Comparison of ENCODE assay signal across 23 mouse cellular contexts in the genomic region with DNA sequence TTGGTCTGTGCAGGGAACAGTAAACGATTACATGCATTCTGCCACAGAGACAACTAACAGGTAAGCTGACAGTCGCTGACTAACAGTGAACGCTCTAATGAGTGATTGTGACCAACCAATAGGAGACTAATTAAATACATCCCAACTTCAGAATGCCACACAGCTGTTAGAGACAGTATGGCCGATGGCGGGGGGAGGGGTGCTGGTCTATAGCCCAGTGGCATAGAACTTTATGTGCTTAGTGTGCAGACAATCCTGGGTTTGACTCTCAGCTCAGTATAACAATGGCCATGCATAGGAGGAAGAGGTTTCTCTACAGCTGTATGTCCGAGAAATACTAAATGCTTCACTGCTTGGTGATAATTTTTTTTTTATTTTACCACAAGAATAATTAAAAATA. TPM values are rescaled to one million over a fixed set of nuclear protein-coding genes. Genes with fewer than 3 reads are reported as not detected.
DNase-seq lines count a peak whose midpoint lies in the region; ATAC-seq and TF ChIP-seq lines count a peak whose summit lies in the region.
"Had no signal": no experiment of that assay in that cellular context is flagged by ENCODE, and none has a peak within 500 bp of the region (broad histone marks: within the 10 kb centered on the region; RNA-seq: fewer than 3 reads in every experiment).

No protein-coding gene starts in this region.

- H3K9me3 ChIP-seq in heart, embryonic 10.5 days = no peaks in the 10 kb centered on the region
- H3K9me3 ChIP-seq in kidney, postnatal 0 days (replicated peaks; ENCODE audit: low read length) = no peaks in the 10 kb centered on the region
- no peaks in the 10 kb centered on the region for H3K9me3 ChIP-seq in limb, embryonic 10.5 days (replicated peaks)
- H3K9me3 ChIP-seq: forebrain, embryonic 12.5 days; hindbrain, embryonic 13.5 days; midbrain, embryonic 13.5 days had no signal

- no peaks in the 10 kb centered on the region for H3K27me3 ChIP-seq in heart, embryonic 10.5 days (ENCODE audit: insufficient read depth, poor library complexity, severe bottlenecking)
- no peaks in the 10 kb centered on the region for H3K27me3 ChIP-seq in kidney, postnatal 0 days (ENCODE audit: insufficient read depth, low read length)
- H3K27me3 ChIP-seq in limb, embryonic 10.5 days (ENCODE audit: low read depth, poor library complexity, severe bottlenecking) = no peaks in the 10 kb centered on the region
- H3K27me3 ChIP-seq: forebrain, embryonic 12.5 days; hindbrain, embryonic 13.5 days; midbrain, embryonic 13.5 days; Patski had no signal

- no peak overlapping the region for H3K9ac ChIP-seq in kidney, postnatal 0 days (ENCODE audit: low read depth, low read length)
- H3K9ac ChIP-seq: forebrain, embryonic 12.5 days; hindbrain, embryonic 13.5 days; midbrain, embryonic 13.5 days had no signal

- TF ChIP-seq CTCF in kidney, postnatal 0 days (IDR thresholded peaks at IDR 0.05; ENCODE audit: low read depth) = no peak

- no peak overlapping the region for H3K4me3 ChIP-seq in heart, embryonic 10.5 days
- no peak overlapping the region for H3K4me3 ChIP-seq in kidney, postnatal 0 days (replicated peaks; ENCODE audit: low read depth, low read length)
- H3K4me3 ChIP-seq in brown adipose tissue, adult 24 weeks (ENCODE audit: insufficient read depth, low read depth, low read length) = no peak overlapping the region
- H3K4me3 ChIP-seq in limb, embryonic 10.5 days = peak overlapping the region; percentile 0; the same call in 1 of the 2 replicates
- H3K4me3 ChIP-seq: forebrain, embryonic 12.5 days; hindbrain, embryonic 13.5 days; left cerebral cortex, adult 2 months; midbrain, embryonic 13.5 days had no signal

- DNase-seq in heart, embryonic 10.5 days (ENCODE audit: low spot score) = no peak
- DNase-seq in heart, postnatal 14 days = no peak
- no peak for DNase-seq in kidney, postnatal 0 days (ENCODE audit: low spot score)
- DNase-seq in kidney, adult 11 months = no peak
- peak; percentile 69 for DNase-seq in limb, embryonic 10.5 days (ENCODE audit: low spot score)
- no peak for DNase-seq in right cerebral cortex, postnatal 4 days
- DNase-seq: cerebellum, adult 18-20 months; lung, adult 18-20 months; spleen, adult 18-20 months; thymus, postnatal 14 days had no signal

- 0 out of 2 replicates have a peak, but pooled peaks cover 2% of the 10 kb centered on the region for H3K36me3 ChIP-seq in heart, embryonic 10.5 days
- H3K36me3 ChIP-seq in kidney, postnatal 0 days (ENCODE audit: insufficient read depth, low read length) = no peaks in the 10 kb centered on the region
- H3K36me3 ChIP-seq in limb, embryonic 10.5 days = peaks cover 23% of the 10 kb centered on the region
- H3K36me3 ChIP-seq: forebrain, embryonic 12.5 days; hindbrain, embryonic 13.5 days; midbrain, embryonic 13.5 days had no signal

- ATAC-seq in kidney, postnatal 0 days (replicated peaks; ENCODE audit: low FRiP score, low read depth) = no peak
- ATAC-seq in erythroblast, adult 5-6 weeks (replicated peaks; ENCODE audit: low FRiP score, poor library complexity, severe bottlenecking) = no peak
- ATAC-seq: activated CD4-positive, CD25-positive, alpha-beta regulatory T cell, adult 4 months; intestine, postnatal 0 days; midbrain, embryonic 13.5 days; Patski had no signal

- 74% methylated on average over 6 of the region's 6 CpGs for WGBS in heart, embryonic 10.5 days
- WGBS in kidney, postnatal 0 days = 67% methylated on average over 6 of the region's 6 CpGs
- 47% methylated on average over 6 of the region's 6 CpGs for whole genome bisulfite sequencing in limb, embryonic 10.5 days

- H3K4me2 ChIP-seq in kidney, postnatal 0 days (ENCODE audit: low read length) = no peak overlapping the region
- H3K4me2 ChIP-seq: forebrain, embryonic 12.5 days; hindbrain, embryonic 13.5 days; midbrain, embryonic 13.5 days had no signal

- H3K27ac ChIP-seq in heart, embryonic 10.5 days = peak overlapping the region; percentile 74; the same call in 1 of the 2 replicates
- H3K27ac ChIP-seq in kidney, postnatal 0 days = 0 out of 2 replicates have a peak overlapping the region, but pooled peaks have one; percentile 44
- peak overlapping the region; percentile 5 for H3K27ac ChIP-seq in brown adipose tissue, adult 24 weeks (replicated peaks; ENCODE audit: low read depth, low read length)
- H3K27ac ChIP-seq in limb, embryonic 10.5 days = peak overlapping the region; percentile 77; the same call in 1 of the 2 replicates
- H3K27ac ChIP-seq: forebrain, embryonic 12.5 days; hindbrain, embryonic 13.5 days; left cerebral cortex, adult 2 months; midbrain, embryonic 13.5 days had no signal

- peaks cover 38% of the 10 kb centered on the region for H3K4me1 ChIP-seq in heart, embryonic 10.5 days
- H3K4me1 ChIP-seq in kidney, postnatal 0 days (replicated peaks; ENCODE audit: insufficient read depth, low read length) = peaks cover 13% of the 10 kb centered on the region; the same call in 1 of the 2 replicates
- H3K4me1 ChIP-seq in brown adipose tissue, adult 24 weeks (ENCODE audit: control insufficient read depth, insufficient read depth, insufficient read length, low read length) = peaks cover 45% of the 10 kb centered on the region
- peaks cover 69% of the 10 kb centered on the region for H3K4me1 ChIP-seq in limb, embryonic 10.5 days

- intact Hi-C loops in heart, postnatal 14 days (cut with DNase I) = loop anchor here (1.0 kb wide), 1 partner anchor 10 kb away; no protein-coding TSS in a partner anchor

RNA-seq across cellular contexts. Expression of a gene that starts 7.2 kb away (rescaled TPM):
- 6.8 and 7.8 TPM in 2 replicates for polyA plus RNA-seq in heart, embryonic 10.5 days (2016; fragmentation: Nextera tagmentation; extraction: Ambion mirVana)
- 10 to 100 TPM; 18.8 to 19.4 TPM for total RNA-seq in heart, postnatal 14 days (2021)
- 7.6 and 8.0 TPM in 2 replicates for polyA plus RNA-seq in kidney, postnatal 0 days (2015; fragmentation: Nextera tagmentation; extraction: Ambion mirVana)
- polyA plus RNA-seq in brown adipose tissue, adult 24 weeks (2012; ENCODE audit: insufficient read depth, insufficient read length, missing spikeins) = 7.1 and 8.0 TPM in 2 replicates
- polyA plus RNA-seq in limb, embryonic 10.5 days (2016; fragmentation: Nextera tagmentation; extraction: Ambion mirVana) = 13.3 and 14.2 TPM in 2 replicates
- 17.3 and 23.6 TPM in 2 replicates for total RNA-seq in erythroblast, adult 5-6 weeks (2015; ENCODE audit: low replicate concordance)
- total RNA-seq in erythroblast, adult 5-6 weeks (2017; ENCODE audit: low replicate concordance) = 4.5 and 4.7 TPM in 2 replicates

RNA-seq across cellular contexts. Expression of a gene that starts 57.8 kb away (rescaled TPM):
- polyA plus RNA-seq in heart, embryonic 10.5 days (2016; fragmentation: Nextera tagmentation; extraction: Ambion mirVana) = 0.16 and 0.45 TPM in 2 replicates
- not detected for total RNA-seq in heart, postnatal 14 days (2021)
- 0.11 and 0.15 TPM in 2 replicates for polyA plus RNA-seq in kidney, postnatal 0 days (2015; fragmentation: Nextera tagmentation; extraction: Ambion mirVana)
- polyA plus RNA-seq in brown adipose tissue, adult 24 weeks (2012; ENCODE audit: insufficient read depth, insufficient read length, missing spikeins) = not detected in 2 replicates
- polyA plus RNA-seq in limb, embryonic 10.5 days (2016; fragmentation: Nextera tagmentation; extraction: Ambion mirVana) = 2.3 and 3.9 TPM in 2 replicates
- 0.38 and 0.84 TPM in 2 replicates for total RNA-seq in erythroblast, adult 5-6 weeks (2015; ENCODE audit: low replicate concordance)
- total RNA-seq in erythroblast, adult 5-6 weeks (2017; ENCODE audit: low replicate concordance) = 0.17 and 1.3 TPM in 2 replicates
- total RNA-seq: adrenal gland, postnatal 14 days; common myeloid progenitor, adult 5-6 weeks; liver, adult 2 months; neutrophil, adult 5-6 weeks had no signal
- polyA plus RNA-seq: activated CD4-positive, CD25-positive, alpha-beta regulatory T cell, adult 4 months; liver, adult 2 months had no signal

Comparison
In these comparisons a context has a peak if more than half of its experiments do, and no peak if none do; other contexts are left out.
1. H3K27ac ChIP-seq: peak in every context shown above with its lines; median percentile 77 in limb, embryonic 10.5 days; 74 in heart, embryonic 10.5 days; 44 in kidney, postnatal 0 days; 5 in brown adipose tissue, adult 24 weeks.